Mouse (Mus musculus): ENCODE measurements around the gene Rnf215.
"Not testable (repeated sequence)": the region's sequence is repeated elsewhere in the genome, so short reads cannot be mapped to it uniquely, and the experiment has no call there.

Gene Rnf215

DNA sequence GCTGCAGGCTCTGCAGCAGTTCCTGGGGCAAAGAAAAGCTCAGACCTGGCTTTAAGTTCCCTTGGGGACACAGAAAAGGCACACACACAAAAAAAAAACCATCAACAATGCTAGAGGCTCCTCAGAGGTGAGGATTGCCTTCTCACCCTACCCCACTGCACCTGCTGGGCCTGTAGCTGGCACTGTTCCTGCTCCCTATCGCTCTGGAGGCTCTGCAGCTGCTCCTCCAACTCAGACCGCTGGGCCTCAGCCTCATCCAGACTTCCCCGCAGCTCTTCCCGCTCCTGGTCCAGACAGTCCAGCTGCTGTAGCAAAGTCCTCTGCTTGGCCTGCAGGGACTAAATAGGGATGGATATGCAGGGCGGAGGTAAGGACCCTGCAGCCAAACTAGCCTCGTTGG lies 11.4 kb downstream of the Rnf215 start:
- DNase-seq (ENCODE audit: low read depth, low spot score) = no peak

DNA sequence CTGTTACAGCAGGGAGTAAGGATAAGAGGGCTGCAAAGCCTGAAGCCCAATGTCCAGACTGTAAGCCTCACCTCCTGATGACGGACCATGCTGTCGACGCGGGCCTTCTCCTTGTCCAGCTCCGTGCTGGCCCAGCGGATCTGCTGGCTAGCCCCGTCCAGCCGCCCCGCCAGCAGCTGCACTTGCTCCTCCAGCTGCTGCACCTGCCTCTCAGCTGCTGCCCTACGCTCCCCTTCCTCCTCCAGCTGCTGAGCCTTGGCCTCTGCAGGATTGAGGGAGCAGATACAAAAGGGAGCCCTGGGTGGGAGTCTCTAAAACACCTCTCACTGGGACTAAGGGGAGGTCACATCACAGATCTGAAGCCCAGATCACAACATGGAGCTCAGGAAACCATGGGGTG lies 12.1 kb downstream of the Rnf215 start:
- DNase-seq (ENCODE audit: low read depth, low spot score) = no peak

DNA sequence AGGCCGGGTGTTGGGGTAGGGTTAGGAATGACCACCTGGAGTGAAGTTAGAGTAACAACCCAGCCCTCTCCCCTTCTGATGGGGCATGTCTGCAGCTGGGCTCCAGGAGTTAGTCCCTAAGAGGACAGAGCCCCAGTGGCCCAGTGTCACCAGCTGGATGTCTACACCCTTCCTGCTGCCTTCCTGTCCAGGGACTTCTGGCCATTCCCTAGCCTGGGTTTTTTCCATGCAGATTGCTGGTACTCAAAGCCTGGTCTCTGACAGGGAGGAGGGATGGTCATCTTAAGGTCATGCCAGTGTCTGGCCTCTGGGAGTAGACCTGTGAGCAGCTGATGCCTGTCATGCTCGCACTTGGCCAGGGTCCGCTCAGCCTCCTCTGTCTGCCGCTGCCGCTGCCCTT lies 13.1 kb downstream of the Rnf215 start:
- no peak for DNase-seq (ENCODE audit: low read depth, low spot score)

DNA sequence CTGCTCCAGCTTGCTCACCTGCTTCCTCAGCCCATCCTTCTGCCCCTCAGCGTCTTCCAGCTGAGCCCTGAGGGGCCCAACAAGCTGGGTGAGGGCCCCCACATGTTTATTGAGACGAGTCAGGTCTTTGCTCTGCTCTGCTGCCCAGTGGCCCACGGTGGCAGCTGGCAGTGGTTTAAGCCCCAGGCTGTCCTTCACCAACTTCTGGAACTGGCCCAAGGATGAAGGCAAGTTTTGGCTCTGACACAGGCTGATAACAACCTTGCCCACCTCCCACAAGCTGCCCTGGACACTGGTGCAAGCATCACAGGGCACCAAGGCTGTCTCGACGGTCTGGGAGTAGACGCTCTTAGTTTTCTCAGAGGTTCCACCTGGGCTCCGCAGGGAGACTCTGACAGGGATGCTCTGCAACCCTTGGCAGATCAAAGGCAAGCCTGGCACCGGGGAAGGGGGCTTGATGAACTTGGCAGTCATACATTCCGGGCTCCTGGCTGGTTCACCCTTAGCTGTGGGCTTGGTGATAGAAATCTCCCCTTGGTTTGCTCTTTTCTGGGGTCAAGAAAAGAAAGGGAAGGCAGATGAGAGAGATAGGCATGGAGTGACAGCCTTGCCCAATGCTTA lies 13.6 kb downstream of the Rnf215 start:
- no peak for DNase-seq (ENCODE audit: low read depth, low spot score)

DNA sequence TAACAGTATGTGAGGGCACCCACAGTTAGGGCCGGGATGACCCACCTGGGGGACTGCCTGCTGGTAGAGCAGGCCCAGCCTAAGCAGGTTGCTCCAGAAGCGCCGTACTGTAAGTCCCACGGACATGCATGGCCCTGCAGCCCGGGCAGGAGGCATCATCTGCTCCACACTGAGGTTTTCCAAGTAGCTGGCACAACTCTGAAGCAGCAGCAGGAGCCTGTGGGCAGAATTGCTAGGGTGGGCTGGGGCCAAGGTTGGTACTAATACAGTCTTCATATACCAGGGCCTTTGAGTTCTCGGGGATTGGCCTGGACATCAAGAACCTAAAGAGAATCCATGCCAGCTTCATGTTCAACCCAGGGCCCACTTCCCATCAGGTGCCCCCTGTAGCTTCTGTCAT lies 14.9 kb downstream of the Rnf215 start:
- DNase-seq (ENCODE audit: low read depth, low spot score) = no peak

DNA sequence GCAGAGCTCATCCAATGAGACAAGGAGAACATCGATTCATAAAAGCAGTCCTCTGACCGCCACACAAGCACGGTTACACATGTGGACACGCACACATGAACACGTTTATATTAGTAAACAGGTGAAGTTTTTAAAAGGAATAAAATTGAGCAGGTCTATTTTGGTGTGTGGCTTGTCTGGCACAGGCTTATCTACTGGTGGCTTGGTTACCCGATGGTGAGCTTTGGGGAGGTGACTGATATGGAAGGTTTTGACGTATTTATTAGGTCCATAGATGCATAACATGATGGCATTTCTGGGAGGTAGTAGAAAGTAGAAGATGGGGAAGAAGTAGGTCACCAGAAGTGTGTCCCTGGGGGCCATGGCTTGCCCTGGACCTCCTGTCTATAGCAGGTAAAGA lies 18.7 kb downstream of the Rnf215 start:
- DNase-seq (ENCODE audit: low read depth, low spot score) = no peak

DNA sequence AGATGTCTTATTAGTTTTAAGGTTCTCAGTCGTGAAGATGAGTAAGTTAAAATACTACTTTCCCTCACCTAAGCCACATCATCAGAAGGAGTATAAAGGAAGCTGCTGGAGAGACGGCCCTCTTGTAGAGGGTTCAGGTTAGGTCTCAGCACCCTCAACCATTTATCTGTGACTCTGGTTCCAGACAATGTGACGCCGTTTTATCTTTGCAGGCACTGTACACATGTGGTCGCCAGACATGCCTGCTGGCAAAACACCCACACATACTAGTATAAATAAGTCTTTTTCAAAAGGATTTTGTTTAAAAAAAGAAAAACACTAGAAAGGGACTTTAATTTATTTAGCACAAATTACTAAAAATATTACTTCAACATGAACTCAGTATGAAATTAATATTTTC lies 20.6 kb downstream of the Rnf215 start:
- DNase-seq (ENCODE audit: low read depth, low spot score) = no peak

DNA sequence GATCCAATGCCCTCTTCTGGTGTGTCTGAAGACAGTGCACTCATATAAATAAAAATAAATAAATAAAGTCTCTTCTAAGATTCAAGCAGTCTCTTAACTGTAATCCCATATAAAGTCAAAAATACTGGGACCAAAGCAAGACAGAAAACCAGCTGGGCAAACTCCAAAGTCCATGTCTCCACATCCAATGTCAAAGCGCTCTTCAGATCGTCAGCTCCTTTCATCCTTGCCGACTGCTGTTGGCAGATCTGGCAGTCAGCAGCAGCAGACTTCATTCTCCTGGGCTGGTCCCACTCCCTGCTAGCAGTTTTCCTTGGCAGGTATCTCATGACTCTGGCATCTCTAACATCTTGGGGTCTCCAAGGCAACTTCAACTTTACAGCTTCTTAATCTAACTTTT lies 23.7 kb downstream of the Rnf215 start:
- no peak for DNase-seq (ENCODE audit: low read depth, low spot score)

DNA sequence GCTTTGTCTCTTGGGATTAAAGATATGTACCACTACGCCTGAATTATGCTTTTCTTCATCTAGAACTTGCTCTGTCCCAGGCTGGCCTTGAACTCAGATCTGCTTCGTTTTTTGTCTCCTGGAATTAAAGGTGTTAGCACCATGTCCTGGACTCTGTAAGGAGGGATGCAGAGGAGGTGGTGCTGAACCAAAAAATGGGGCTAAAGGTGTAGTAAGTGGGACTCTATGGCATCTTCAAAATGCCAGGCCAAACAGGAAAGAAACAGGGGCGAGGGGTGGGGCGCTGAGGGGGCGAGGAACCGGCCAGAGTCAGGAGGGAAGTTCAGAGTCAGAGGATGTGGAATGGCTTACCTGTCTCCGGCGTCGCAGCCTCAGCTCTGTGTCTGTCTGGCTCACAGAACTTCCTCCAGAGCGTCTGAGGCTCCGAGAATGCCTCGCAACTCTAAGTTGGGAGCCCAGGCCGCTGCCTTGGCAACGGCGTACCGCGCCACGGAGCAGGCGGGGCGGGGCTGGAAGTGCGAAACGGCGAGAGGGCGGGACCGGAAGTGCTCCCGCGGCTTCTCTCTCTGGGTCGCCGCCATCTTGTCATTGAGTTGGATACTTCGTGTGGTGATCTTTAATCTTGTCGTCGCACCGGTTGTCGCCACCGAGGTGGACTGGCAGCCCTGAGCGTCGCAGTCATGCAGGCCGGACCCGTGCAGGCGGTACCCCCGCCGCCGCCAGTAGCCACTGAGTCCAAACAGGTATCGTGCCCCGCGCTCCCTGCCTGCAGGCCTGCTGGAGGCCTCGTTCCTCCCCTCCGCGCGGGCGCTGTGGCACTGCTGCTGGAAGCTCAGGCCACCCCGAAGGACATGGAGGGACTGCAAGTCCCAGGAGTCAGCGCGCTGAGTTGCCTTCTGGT lies 25.1 kb downstream of the Rnf215 start, which contains the start of the genes Ccdc157 and Sf3a1:
Gene Ccdc157, minus strand, starts transcription at position 486 of the 901 bp plus-strand sequence.
Gene Sf3a1, plus strand, starts transcription at position 543 of the 901 bp plus-strand sequence.
- DNase-seq (ENCODE audit: low read depth, low spot score) = peak; percentile 96

DNA sequence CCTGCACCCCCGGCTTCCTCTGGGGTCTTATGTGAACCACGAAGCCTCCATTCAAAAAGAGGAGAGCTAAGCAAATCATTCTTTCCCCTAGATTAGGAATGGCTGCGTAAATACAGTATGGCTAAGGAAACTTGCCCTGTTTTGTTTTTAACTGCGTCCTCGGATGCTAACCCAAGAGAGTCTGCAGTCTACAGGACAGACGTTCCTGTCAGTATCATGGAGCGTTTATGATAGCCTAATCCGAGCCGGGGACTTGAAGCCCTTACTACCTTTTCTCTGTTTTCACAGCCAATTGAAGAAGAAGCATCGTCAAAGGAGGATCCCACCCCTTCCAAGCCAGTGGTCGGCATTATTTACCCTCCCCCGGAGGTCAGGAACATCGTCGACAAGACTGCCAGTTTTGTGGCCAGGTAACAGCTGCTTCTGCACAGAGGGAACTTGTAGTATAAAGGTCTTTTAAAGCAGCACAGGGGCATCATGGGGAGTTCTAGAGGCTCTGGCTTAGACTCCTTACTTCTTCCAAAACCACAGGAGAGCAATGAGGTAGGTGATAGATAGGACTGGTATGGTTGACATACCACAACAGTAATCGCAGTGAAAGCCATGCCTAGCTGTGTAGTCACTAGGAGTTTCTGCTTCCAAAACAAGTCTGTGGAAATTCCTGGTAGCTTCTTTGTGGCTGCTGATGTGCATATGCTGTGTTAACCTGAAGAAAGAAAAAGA lies 25.9 kb downstream of the Rnf215 start:
- DNase-seq (ENCODE audit: low read depth, low spot score) = no peak

DNA sequence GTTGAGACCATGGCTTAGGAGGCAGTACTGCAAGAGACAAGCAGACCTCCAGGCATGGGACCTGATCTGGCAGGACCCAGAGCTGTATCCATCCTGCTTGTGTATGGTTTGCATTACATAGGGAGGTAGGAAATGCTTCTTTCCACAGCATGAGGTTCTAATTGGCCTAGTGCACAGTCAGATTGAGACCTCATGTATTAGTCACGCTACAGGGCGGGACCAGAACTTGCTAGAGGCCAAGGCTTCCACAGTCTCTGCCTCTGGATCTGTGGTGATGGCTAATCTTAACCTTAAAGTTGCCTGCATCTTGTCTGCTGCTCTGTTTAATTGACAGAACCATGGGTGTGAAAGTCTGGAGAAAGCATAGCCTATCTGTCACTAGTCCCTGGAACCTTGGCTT lies 29.7 kb downstream of the Rnf215 start:
- no peak for DNase-seq (ENCODE audit: low read depth, low spot score)

DNA sequence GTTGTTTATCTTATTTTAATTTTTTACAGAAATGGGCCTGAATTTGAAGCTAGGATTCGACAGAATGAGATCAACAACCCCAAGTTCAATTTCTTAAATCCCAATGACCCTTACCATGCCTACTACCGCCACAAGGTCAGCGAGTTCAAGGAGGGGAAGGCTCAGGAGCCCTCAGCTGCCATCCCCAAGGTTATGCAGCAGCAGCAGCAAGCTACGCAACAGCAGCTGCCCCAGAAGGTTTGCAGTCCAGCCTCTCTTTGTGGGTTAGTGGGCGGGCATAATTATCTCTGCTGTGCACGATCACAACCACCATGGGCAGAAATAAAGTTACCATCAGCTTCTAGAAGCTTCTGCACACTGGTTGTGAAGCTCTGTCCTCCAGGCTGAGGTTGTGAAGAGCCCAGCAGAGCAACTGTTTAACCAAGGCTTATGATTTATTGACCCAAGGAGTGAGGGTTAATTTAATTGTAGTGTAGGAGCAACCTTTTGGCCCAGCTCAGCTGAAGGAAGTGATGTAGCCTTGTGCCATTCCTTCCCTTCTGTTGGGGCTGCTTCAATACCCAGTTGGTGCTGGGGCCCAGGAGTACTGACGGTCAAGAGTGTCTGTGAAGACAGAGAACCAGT lies 31.6 kb downstream of the Rnf215 start:
- no peak for DNase-seq (ENCODE audit: low read depth, low spot score)

DNA sequence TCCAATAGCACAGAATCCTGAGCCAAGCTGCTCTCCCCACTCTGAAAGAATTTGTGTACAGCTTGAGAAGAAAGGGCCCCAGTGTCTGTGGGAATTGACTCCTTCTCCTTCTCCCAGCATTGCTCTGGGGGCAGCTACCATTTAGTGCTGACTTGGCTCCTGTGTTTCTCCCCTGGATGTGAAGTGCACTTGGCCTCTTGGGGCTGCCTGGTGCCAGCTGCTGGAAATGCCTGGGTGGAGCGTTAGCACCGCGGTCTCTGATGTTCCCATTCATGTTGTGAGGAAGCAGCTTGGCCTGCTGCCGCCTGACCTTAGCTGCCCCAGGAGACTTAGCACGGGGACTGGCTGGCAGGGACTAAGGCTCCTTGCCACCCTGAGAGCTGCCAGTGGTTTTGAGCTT lies 39.6 kb downstream of the Rnf215 start:
- no peak for DNase-seq (ENCODE audit: low read depth, low spot score)

DNA sequence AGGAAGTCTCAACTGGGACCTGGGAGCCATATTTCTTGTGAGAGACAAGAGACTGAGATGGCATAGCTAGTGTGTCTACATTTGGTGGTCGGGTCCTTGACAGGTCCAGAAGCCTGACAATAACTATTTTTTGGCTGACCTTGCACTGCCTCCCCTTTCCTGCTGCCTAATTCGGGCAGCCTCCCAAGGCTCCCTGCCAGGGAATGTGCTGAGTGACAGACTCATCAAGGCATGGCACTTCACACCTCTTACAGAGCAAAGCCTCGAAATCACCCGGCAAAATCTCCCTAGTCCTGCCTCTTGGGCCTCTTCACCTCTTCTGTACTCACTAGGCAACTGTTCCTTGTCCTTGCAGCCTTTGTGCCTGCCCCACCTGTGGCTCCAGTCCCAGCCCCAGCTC lies 42.7 kb downstream of the Rnf215 start:
- DNase-seq (ENCODE audit: low read depth, low spot score) = no peak

DNA sequence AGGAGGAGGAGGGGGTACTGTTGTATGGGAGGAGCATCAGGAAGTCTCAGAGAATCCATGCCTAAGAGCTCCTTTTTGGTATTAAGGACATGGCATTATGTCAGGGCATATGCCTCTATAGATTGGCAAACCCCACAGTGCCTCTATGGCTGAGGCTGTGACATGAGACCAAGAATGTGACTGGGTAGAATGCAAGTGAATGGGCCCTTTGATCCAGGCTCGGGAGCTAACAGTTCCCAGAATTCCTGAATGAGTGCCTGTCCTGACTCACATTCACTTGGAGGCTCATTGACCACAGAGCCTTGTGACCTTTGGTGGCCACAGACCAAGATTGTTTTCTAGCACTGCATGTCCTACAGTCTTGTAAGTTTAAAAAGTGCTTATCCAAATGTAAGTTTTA lies 47.1 kb downstream of the Rnf215 start:
- no peak for DNase-seq (ENCODE audit: low read depth, low spot score)

DNA sequence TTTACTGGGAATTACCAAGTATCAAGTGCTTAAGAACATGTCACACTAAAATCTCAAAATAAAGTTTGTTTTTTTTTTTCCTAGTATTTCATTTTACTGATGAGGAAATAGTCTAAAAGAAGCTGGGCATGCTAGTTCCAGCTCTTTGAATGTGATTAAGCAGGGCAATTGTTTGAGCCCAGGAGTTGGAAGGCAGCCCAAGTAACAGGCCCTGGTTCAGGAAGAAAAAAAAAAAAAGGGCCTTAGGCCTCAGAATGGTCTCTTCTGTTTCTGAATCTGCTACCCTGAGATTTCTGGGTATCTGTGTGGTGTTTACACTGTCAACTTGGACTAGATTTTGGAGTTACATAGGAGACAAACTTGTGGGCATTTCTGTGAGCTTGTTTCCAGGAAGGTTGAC lies 48.5 kb downstream of the Rnf215 start:
- no peak for DNase-seq (ENCODE audit: low read depth, low spot score)

DNA sequence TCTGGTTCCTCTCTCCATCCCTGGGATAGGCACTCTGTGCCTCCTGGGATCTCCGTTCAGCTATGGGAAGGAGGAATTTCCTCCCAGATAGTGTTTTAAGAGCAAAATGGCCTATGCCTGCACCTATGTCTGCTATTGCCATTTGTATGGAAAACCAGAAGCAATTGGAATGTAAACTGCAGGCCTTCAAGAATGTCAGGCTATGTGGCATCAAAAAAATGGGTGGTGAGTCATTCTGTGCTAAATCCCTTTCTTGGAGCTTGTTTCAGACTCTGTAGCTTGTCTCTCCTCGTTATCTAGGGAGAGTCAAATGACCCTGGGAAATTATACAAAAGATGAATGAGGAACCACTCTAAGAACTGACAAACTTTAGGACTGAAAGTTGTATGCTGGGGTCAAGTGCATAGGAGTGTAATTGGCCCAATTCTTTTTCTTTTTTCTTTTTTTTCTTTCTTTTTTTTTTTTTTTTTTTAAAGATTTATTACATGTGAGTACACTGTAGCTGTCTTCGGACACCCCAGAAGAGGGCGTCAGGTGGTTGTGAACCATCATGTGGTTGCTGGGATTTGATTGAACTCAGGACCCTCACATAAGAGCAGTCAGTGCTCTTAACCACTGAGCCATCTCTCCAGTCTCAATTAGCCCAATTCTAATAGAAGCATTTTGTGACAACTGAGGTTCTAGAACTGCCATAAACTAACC lies 49.4 kb downstream of the Rnf215 start:
- DNase-seq (ENCODE audit: low read depth, low spot score) = peak; percentile 46

DNA sequence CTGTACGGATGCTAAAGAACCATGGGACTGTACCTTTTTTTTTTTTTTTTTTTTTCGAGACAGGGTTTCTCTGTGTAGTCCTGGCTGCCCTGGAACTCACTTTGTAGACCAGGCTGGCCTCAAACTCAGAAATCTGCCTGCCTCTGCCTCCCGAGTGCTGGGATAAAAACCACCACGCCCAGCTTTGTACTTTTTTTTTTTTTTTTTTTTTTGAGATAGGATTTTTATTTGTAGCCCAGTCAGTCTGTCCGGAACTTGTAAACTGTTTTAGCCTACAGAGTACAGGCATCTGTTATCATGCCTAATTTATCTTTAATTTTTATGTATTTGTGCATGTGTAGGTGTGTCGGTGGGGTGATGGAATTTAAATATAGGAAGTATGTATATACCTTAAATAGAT lies 50.5 kb downstream of the Rnf215 start:
- DNase-seq (ENCODE audit: low read depth, low spot score) = not testable (repeated sequence)

DNA sequence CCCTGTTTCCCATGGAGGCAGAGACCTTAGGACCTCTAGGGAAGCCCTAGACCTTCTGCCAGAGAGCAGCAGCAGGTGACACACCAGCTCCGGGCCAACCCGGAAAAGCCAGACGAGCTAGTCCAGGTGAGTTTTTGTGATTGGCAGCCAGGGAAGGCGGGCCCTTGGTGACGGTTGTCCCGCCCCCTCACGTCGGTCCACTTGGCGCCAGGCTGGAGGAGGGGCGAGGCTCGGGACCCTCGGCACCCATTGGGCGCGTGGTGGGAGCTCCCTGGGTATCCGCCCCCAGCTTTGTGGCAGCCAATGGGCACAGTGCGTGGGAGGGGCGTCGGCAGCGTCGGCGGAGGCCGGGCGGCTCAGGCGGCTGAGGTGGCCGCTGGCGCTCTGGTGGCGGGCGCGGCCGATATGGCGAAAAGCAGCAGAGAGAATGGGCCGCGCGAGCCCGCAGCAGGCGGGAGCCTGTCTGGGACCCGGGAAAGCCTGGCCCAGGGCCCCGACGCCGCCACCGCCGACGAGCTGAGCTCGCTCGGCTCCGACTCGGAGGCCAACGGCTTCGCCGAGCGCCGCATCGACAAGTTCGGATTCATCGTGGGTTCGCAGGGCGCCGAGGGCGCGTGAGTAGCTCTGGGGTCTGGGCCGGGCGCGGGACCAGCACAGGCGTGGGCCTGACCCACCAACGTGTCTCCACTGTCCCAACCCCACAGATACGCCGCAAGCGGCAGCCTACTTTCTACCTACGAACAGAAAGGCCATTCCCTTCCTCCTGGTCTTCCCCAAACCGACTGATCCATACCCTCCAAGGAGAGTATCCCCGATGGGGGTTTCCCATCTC lies 51.7 kb downstream of the Rnf215 start, which contains the start of gene Tbc1d10a:
Gene Tbc1d10a, plus strand, starts transcription at position 304 of the 832 bp plus-strand sequence.
- peak; percentile 99 for DNase-seq (ENCODE audit: low read depth, low spot score)

DNA sequence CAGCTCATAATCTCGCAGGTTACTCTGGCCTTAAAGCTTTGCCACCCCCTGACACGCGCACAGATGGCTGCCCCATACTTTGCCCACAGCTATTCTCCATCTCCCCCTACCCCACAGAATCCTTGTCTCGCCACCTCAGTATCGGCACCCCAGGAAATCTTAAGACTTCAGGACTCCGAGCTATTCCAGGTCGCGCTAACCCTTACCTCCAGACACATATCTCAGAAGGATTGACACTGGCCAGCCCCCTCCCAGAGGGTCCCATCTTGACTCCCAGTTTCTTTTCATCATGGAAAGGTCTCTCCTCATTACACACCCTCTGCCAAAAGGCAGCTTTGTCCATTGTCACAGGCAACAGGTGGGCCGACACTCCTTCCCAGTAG lies 52.3 kb downstream of the Rnf215 start:
- DNase-seq (ENCODE audit: low read depth, low spot score) = no peak
